Mouse (Mus musculus): ENCODE results near the gene Adamts2. TPM values are rescaled to one million over a fixed set of nuclear protein-coding genes. Genes with fewer than 3 reads are reported as not detected.

Gene Adamts2
- total RNA-seq, 4 experiments from 2014 or later, result 9.2 to 18.7 (median 13.0) TPM

DNA sequence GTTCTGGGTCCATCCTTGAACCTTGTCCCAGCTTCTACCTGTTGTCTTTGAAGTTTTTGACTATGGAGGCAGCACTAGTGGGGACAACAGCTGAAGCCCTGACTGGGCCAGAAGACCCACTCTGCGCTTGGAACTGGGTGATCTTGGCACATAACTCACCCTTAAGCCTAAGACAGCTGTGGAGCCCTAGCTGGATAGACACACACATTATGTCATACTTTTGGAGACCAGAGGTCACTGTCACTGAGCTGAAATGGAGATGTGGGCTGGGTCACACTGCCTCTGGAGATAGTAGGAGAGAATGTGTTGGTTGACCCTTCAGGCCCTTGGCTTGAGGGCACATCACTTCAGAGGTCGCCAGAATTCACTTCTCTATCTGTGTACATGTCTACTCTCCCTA lies 69.5 kb downstream of the Adamts2 start:
- no peak for DNase-seq (ENCODE audit: low spot score in 2 of 2)

DNA sequence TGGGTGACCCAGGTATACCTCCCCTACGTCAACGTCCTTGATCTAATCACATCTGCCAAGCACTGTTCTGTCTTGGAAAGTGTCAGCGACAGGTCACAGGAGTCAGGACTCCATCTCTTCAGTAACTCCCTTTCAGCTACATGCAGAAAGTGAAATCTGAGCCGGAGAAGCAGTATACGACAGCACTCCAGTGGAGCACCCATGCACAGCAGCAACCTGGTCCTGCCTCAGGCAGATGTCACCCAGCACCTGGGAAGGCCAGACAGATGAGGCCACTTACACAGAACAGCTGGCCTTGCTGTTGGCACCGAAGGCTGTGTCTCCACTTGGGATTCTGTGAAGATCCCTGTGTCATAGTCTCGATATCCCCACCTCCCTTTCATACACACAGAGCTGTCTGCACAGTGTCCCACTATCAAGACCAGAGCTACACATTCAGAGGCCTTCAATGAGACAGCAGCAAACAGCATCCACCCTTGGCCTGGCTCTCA lies 70.0 kb downstream of the Adamts2 start:
- no peak for DNase-seq (ENCODE audit: low spot score in 2 of 2)

DNA sequence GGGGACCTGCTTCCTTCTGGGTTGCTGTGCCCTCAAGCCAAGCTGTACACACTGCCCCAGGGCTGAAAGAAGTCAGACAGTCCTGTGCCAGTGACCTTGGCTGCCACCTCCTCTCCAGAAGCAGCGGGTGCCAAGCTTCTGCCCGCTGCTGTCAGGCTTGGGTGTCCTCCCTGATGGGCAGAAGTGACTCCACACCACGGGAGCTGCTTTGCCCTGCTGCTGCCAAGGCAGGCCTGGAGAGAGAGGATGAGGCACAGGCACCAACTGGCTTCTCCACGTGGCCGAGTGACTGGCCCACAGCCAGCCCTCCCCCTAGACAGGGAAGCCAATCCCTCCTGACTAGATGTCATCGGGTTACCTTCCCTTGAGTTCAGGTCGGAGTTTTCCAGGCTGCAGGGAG lies 71.0 kb downstream of the Adamts2 start:
- no peak for DNase-seq (ENCODE audit: low spot score in 2 of 2)

DNA sequence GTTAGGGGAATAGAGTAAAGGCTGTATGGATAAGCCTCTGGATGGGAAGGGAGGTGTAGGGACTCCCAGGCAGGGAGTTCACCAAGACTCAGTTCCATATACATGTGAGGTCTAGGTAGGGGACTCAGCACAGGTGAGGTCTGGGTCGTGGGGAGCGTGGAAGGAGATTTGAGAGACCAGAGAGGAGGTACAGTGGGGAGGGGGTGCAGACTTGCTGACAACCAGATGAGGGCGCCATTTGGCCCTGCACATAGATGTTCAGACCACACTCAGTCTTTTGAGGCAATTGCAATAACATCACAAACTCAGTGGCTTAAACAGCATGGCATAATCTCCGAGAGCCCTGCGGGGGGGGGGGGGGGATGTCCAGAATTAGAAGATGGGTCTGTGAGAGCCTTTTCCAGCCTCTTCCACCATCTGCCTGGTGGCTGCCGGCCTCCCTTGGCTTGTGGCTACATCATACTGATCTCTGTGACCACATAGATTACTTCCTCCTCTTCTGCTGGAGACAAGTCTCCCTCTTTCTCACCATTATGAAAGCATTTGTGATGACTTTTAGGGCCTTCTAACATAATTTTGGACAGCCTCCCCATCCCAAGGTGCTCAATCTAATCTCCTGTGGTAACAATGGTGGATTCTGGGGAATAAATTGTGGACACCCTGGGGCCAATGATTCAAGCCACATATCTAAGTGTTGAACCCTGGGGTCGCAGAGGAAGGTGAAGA lies 71.8 kb downstream of the Adamts2 start:
- no peak for DNase-seq (ENCODE audit: low spot score in 2 of 2)

DNA sequence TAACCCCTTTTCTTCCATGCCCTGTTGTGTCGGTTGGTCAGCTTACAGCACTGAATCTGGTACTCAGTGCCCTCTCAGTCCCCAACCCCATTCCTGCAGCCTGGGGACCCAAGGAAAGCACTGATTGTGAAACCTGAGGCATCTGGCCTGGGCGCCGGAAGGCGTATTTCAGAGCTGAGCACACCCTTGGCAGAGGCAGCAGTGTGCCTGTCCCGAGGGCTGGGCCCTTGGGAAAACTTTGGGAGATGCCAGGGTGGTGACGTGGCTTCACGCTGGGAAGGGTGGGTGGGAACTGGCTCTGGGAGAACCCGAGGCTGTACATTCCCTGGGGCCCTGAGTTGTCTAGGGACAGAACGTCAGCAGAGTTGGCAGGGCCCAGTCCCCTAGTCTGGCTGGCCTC lies 72.5 kb downstream of the Adamts2 start:
- no peak for DNase-seq (ENCODE audit: low spot score in 2 of 2)

DNA sequence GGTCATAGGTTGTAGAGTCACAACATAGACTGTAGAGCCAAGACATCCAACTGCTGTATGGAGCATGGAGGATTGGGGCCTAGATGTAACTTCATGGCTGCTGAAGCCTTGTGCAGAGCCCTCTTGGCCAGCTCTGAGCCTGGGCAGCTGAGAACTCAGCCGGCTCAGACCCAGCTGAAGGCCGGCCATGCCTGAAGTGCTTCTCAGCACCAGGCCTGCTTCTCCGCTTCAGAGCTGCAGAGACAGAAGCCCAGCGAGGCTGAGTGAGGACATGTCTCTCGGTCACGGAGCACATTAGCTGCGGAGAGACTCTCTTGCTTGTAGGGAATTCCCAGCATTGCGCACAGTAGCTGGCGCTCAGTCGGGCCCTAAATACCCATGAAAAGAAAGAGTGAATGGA lies 76.8 kb downstream of the Adamts2 start:
- no peak for DNase-seq (ENCODE audit: low spot score in 2 of 2)

DNA sequence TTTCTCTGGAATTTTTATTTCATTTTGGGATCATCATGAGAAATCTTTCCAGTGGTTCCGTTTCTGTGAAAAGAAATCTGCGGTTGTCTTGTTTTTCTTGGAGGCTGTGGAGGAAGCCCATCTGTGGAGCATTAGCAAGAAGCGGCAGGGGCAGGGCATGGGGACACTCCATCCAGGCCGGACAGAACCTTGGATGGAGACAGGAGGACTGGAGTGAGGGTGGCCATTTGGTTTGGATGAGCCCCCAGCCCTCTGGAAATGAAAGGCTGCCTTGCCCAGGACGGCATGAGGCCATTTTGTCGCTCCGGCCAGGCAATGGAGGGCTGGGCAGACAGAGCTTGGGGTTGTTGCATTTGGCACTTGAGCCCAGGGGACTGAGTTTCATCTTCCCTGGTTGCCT lies 80.1 kb downstream of the Adamts2 start:
- no peak for DNase-seq (ENCODE audit: low spot score in 2 of 2)

DNA sequence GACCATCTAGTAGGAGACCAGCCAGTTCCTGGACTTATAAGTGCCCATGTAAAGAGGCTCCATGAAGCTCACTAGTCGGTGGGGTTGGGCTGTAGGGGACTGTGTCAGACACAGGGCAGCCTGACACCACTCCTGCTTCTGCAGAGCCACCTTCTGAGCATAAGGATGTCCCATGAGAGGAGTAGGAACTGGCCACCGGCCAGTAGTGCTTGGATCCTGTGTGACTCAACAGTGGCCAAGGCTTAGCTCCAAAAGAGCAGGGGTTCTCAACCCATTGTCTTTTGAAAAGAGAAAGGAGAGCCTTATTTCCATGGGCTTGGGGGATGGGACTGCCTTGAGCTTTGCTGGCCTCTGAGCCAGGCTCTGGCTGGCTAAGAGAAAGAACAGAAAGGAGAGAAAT lies 81.9 kb downstream of the Adamts2 start:
- DNase-seq (ENCODE audit: low spot score in 2 of 2), result no peak

DNA sequence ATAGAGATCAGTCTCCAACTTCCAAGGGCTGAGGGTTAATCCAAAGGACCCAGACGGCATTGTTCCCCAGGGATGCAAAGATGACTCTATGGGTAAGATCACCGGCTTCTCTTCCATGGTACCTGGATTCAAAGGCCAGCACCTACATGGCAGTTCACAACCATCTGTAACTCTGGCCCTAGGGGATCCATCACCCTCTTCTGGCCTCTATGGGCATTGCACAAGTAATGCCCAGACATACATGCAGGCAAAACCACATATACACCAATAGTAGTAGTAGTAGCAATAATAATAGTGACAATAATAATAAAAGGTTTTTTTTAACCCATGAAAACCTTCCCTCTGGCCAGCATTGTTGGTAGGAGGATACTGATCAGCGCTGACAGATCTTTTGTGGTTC lies 86.7 kb downstream of the Adamts2 start:
- no peak for DNase-seq (ENCODE audit: low spot score in 2 of 2)

DNA sequence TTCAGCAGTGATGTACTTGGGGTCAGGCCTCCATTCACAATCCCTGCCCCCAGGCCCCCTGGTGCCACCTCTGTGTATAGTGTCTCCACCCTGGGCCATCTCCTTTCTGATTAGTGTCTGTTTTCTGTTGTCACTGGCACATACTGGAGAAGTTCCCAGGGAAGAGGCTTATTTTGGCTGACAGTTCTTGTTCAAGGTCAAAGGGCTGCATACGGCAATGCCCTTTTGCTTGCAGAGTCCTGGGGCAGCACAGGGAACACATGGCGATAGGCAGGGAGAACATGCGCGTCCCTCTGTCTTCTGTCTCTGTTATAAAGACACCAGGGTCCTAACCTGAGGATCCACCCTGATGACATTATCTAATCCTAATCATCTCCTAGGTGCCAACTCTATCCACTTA lies 87.8 kb downstream of the Adamts2 start:
- no peak for DNase-seq (ENCODE audit: low spot score in 2 of 2)

DNA sequence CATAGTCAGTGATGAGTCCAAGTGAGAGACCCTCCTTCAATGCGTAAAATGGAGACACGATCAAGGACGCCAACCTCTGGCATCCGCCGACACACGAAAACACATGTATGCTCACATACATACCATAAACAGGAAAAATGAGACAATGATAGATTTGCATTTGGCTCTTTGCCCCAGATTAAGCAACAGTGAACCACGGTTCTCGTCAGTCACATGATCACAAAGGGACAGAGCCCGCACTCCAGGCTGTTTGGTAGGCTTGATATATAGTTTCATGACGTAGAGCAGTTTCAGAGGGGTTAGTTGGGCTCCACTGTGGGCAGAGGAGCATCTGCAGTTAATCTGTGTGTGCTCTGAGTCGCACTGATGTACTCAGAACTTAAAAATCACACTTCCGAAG lies 98.1 kb downstream of the Adamts2 start:
- no peak for DNase-seq (ENCODE audit: low spot score in 2 of 2)

DNA sequence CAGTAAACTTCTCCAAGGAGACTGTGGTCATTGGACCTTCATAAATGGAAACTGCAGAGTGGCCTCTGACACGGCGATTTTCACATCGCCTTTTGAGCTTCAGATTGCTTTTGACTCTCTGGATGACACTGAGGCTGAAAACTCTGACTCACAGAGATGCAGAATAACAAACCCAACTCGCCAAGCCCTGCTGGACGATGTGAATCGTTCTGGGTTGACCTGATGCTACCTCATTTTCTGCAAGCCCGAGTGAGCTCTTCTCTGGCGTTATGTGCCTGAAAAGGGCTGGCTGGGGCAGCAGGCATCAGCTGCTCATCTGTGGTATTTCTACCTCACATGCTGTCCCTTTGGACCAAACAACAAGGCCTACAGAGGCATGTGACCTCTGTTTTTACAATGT lies 98.6 kb downstream of the Adamts2 start:
- no peak for DNase-seq (ENCODE audit: low spot score in 2 of 2)

DNA sequence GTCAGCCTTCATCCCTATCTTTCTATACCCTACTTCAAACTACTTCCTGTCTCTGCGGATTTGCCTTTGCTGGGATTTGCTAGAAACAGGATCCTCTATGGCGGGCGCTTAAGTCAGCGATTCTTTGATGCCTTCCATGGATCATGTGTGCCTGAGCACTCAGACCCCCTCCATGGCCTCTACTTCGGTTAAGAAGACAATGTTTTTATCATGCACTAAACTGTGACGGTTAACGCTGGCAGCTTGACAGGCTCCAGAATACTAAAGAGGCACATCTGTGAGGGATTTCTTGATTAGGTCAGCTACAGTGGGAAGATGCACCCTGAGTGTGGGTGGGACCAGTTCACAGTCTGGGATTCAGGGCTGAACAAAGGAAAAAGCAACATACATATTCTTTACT lies 101.5 kb downstream of the Adamts2 start:
- no peak for DNase-seq (ENCODE audit: low spot score in 2 of 2)

DNA sequence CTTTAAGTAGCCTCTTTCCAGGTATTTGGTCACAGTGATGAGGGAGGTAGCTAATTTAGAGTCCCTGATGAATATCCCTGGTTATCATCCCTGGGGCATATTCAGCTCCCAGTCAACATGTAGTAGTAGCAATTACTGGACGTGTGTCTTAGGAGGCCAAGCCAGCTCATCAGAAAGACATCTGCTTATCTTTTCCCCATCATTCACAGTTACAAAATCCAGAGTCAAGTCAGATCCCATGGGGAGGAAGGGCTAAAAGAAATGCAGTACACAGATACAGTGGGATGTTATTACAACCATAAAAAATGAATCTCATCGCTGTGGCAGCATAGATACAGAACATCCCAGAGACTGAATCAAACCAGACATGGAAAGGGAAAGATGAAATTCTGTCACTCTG lies 102.6 kb downstream of the Adamts2 start:
- no peak for DNase-seq (ENCODE audit: low spot score in 2 of 2)

DNA sequence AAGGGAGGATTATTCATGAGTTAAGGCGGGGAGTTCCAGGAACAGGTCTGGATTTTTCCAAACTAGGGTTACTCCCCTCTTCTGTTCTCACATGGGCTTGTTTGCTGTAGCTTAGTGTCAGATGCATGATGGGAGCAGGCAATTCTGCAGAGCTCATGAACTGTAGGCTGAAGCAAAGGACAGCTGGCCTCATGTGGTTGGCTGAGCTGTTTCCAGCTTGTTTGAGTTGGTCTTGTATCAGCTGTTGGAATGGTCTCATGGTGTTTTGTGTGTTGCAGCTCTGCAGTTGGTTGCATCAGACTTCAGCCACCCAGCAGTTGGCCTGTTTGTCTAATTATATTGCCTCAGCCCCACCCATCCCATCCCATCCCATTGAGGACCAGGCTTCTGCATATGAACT lies 105.4 kb downstream of the Adamts2 start:
- no peak for DNase-seq (ENCODE audit: low spot score in 2 of 2)

DNA sequence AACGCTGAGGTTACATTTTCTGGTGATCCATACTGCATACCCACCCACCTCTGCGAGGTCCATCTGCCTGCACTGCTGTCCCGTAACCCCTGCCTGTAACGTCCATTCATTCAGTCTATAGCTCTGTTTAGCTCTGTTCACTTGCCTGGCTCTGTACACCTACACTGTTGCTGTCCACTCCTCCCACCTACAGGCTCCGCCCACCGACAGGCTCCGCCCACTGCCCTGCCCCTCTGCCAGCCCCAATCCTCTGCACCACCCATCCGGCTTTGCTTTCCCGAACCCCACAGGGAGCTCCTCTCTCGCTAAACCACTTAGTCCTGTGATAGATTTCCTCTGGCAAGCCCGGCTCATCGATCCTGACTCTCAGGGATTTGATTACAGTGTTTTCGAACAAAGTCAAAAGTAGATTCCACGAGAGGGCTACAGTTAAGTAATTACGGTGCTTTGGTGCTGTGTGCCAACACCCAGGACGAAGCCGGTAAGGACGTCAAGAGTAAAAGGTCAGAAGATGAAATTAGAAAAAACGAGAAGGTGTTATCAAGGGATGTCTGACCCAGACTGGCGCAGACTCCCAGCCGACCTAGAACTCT lies 111.8 kb downstream of the Adamts2 start:
- no peak for DNase-seq (ENCODE audit: low spot score in 2 of 2)

DNA sequence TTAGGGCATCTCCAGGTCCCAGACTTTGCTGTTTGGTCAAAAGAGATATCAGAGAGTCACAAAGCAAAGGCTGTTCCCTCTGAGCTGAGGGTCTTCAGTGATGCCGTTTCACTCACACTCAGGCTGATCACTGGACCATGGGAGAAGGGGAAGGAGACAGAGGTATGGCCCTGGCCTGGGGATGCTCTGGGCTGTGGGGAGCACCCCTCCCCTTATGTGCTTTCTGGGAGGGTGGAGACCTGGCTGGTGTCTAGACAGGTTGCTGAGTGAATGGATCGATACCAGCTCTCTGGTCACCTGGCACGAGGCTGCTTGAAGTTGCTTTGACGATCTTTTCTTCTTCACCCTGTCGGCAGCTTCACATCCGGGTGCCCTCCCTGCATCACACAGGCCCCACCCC lies 113.2 kb downstream of the Adamts2 start:
- no peak for DNase-seq (ENCODE audit: low spot score in 2 of 2)

DNA sequence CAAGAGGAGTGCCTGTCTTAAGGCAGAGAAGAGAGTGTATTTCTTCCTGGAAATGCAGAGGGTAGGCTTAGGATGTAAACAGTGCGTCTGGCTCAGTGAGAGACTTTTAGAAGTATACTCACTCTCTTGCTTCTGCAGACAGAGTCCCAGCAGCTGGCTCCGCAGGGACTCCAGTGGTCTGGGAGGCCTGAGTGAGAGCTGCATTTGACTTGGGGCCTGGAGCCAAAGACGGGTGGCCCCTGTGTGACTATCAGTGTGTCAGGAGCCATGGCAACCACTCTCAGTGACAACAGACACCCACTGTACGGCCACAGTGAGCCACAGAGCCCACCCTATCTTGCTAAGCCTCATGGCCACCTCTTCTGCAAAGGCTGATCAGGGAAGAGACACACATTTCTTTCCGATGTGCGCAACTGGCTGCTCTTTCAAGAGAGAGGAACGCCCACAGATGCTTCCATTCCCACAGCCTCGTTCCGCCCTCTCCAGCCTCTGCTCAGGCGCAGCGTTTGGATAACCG lies 115.6 kb downstream of the Adamts2 start:
- DNase-seq (ENCODE audit: low spot score in 2 of 2), result no peak

DNA sequence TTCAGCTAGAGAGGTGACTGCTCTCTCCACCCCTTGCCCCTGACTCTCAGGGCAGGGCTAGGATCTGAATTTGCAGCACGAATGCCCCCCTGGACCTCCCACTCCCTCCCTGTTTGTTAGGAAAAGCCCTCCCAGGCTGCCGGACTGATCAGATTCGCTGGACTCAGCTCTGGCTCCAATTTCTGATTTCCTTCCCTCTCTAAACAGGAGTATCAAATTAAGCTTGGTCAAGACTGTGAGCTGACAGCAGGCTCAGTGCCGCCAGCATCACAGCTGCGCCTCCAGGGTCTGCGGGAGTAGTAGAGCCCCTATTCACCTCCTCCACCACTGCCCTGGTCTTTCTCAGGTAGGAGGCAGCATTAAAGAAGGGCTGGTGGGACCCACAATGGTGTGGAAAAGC lies 117.0 kb downstream of the Adamts2 start:
- DNase-seq (ENCODE audit: low spot score in 2 of 2), result no peak

DNA sequence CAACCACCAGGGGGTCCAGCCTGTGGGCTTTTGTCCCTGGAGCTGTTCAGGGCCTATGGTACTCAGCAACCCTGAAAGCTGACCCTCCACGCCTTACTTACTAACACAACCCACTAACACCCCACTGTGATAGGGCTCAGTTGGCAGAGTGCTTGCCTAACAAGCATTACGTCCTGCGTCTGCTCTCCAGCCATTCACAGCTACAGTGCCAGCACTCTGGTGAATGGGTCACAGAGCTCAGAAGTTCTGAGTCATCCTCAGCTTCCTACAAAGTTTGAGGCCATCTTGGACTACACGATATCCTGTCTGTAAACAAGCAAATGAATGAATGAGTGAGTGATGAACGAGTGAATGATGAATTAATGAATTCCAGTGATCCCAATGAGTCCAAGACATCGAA lies 118.5 kb downstream of the Adamts2 start:
- no peak for DNase-seq (ENCODE audit: low spot score in 2 of 2)

DNA sequence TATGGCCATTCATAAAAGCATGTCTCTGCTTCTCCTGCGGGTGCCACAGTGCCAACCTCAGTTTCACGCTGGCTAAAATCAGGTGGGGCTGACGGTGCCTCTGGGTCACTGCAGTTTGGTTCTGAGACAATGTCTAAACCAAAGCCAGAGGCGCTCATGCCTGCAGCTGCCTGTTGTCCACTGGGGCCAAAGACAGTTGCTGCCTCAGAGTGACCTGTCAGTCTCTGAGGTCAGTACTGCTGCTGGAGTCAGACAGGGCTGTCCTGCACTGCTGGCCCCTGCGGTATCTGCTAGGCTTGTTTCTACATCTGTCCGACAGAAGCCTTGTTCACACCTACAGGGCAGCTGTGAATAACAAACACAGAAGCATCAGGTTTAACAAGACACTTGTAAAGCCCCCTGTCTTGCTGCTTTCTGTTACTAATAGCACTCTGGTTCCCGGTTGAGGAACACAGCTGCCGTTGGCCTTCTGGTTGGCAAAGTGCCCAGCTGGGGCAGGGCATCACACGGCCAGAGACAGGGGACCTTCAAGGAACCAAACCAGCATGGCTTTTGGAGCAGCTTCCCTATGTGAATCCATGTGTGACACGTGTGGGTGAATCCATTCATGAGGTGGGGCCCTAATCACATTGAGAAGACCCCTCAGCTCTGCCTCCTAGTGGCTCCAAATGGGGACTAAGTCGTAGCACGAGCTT lies 119.1 kb downstream of the Adamts2 start:
- no peak for DNase-seq (ENCODE audit: low spot score in 2 of 2)

DNA sequence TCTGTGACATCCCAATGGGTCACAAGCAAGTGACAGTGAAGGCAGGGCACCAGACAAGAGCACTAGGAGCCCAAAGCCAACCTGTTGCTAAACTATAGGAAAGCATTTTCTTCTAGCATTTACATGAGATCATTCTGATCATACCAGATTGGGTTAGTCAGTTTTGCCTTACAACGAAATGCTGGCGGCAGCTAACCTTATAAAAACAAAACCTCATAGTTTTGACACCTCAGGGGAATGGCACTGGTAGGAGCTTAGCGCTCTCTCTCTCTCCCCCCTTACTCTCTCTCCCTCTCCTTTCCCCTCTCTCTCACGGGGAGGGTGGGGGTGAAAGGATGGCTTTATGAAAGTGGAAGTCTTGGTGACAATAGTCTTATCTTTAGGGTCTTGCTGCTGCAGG lies 123.7 kb downstream of the Adamts2 start:
- DNase-seq (ENCODE audit: low spot score in 2 of 2), result no peak

DNA sequence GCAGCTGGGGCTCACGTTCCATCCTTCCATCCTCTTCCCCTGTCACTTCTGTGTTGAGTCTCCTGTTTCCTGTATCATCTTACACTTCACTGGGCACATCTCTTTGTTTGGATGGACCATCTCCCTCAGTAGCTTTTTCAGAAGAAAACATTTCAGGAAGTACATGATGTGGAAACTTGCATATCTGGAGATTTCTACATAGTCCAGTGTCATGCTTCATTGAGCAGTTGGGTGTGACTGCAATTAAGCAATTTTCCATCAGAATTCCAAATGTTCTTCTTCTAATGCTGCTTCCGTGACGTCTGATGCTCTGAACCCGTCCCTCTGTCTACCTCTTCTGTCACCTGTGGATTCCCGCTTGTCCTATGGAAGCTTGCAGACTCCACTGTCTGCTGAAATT lies 124.2 kb downstream of the Adamts2 start:
- DNase-seq (ENCODE audit: low spot score in 2 of 2), result no peak
